Mouse (Mus musculus): ENCODE results near the gene En1.

Gene En1

DNA sequence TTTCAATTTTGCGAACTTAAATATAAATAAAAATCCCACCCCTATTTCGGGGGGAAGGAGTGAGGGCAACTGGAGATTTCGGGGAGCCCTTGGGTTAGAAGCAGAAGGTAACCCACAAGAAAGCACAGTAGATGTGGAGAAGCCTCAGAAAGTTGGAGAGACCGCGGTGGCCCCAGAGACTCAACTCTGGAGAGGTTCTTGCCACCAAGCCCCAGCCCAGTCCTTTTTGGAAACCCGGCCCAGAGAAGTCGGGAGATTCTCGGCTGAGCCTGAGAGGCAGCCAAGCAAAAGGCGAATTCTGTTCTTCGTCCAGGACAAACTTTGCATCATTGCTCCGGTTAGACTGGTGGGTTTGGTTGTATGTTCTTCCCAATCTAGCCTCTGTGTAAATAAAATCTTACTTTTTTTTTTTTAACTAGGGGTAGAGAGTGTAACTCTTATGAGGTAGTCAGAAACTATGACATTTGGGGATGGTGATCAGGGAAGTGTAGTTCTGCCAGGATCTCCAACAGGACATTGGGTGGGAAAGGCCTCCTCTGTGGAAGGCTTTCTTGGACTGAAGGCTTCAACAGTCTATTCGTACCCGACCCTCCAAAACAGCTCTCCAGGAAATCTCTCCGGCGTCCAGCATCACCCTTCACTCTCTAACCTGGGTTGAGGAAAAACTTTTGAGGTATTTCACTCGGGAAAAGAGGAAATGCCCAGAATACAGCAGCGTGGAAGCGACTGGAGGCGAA lies 1.5 kb upstream of the En1 start:
- no peak for DNase-seq

GRCm38 (mm10) chr1:120601253-120601836 lies 873 bp upstream of the En1 start:
- DNase-seq, result no peak

GRCm38 (mm10) chr1:120602876-120603655 lies 848 bp downstream of the En1 start:
- DNase-seq, result no peak

DNA sequence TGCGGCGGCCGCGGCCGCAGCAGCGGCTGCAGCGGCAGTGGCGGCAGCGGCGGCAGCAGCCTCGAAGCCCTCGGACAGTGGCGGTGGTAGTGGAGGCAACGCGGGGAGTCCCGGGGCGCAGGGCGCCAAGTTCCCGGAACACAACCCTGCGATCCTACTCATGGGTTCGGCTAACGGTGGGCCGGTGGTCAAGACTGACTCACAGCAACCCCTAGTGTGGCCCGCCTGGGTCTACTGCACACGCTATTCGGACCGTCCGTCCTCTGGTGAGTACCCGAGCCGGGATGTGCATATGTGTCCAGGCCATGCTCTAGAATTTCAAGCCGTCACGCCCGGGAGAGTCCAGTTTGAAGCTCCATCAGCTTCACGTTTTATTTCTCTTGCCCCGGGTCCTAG lies 1.4 kb downstream of the En1 start:
- no peak for DNase-seq

DNA sequence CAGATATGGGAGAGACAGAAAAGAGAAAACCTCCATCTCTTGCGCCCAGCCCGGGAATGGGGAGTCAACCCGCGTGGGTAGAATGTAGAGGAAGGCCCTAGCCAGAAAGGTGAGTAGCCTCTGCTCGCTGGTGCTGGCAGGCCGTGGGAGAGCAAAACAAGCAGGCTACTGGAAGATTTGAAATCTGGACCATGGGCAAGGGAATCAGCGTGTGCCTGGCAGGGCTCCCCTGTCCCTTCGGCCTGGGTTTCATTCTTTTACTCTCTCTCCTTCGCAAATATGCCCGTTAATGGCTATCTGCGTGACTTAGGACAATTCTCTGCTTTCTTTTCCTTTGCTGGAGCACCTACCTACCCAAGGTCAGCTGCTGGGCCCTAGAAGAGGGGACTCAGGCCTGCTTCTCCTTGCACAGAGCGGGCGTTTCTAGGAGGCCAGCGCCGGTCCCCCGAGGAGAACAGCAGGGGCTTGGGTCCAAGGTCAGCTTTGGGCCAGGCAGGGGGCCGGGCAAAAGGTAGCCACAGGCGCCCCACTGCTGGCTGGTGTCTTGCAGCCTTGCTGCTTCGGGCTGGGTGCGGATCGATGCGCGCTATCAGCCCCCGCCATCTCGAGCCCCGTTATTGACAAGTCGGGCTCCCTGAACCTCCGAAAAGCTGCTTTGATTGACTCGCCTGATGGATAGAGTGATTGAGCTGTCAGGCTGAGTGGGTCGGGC lies 2.4 kb downstream of the En1 start:
- DNase-seq, result no peak

DNA sequence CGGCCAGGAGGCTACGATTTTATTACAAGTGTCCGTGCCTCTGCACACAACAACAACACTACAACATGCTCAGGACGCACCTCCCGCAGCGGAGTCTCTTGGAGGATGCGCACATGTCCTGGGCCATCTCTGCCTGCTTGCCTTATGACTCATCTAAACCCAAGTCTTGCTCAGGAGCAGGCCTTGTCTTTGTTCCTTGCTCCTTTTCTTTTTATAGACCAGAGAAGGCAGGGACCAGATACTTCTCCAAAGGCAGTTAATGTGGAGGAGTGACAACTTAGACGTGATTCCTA lies 2.9 kb downstream of the En1 start:
- no peak for DNase-seq

GRCm38 (mm10) chr1:120605521-120606310 lies 3.5 kb downstream of the En1 start:
- DNase-seq, result no peak

- DNase-seq, result no peak
Observed at GRCm38 (mm10) chr1:120606641-120607575, 4.7 kb downstream of the En1 start.

- no peak for DNase-seq
Observed at GRCm38 (mm10) chr1:120607576-120608400, 5.6 kb downstream of the En1 start.

DNA sequence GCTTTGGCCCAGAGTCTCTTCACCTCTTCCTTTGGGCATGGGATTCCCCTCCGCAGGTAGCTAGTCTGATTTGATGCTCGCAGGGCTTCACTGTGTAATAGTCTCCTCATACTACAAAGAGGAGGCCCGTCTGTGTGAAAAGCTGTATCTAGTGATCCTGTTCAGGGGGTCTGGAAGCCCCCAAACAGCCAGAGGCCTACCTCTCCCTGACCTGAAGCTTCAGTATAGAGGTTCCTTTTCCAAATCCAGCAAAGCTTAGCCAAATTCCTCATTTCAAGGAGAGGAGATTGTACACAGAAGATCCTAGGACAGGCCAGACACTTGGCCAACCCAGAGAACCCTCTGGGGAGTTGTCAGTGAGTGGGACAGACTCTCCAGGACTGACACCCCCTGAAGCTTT lies 6.2 kb downstream of the En1 start:
- no peak for DNase-seq

- DNase-seq, result no peak
Observed at GRCm38 (mm10) chr1:120609611-120610010, 7.4 kb downstream of the En1 start.

DNA sequence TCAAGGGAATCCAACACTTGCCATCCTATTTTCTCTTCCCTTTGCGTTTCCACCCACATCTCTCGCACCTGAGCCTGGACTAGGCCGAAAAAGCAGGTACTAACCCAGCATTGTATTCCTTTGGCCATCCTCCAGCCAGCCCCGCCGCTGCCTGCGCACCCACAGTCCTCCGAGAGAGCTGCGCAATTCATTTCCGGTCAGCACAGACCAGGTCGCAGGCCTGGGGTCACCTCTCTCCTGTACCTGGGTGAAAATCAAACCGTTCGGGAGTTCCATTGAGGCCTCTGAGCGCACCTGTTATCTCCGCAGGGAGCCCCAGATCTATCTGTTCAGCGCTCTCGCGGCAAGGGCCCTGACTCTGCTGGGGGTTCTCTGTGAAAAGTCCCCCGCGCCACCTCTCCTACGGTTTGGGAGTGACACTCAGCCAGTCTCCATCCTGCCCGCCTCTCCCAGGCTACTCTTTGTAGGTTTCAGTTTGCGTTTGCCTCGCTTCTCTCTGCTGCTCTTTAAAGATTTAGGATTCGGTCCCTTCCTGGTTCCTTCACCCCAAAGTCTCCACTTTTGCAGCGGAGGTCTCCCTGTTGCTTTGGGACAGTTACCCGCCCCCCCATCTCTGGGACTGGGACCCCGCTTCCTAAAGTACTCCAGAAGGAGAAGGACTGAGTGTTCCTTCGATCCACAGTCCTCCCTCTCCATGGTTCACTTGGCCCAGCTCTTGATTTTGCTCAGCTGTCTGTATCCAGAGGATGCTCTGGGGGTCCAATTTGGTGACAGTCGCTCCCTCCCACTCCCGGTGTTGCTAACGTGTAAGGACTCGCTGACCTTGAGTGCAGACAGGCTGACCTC lies 11.5 kb downstream of the En1 start:
- DNase-seq, result no peak

GRCm38 (mm10) chr1:120614307-120615100 lies 12.3 kb downstream of the En1 start:
- no peak for DNase-seq

- no peak for DNase-seq
Observed at GRCm38 (mm10) chr1:120615521-120615920, 13.3 kb downstream of the En1 start.

DNA sequence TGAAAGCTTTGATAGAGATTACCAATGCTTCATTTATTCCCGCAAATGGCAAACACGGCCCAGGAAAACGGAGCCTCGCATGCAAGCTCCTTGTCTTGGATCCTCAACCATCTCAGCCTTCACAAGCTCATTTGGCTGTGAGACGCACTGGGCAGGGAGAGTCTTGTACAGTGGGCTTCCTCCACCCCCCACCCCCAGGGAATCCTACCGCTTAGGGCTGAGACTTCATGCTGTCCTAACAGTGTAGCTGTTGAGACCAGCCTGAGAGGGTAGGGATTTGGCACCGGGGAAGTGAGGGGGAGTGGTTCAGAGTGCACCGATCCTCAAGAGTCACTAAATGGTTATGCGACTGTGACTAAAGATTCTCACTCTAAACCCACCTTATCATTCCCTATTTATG lies 13.7 kb downstream of the En1 start:
- DNase-seq, result no peak

DNA sequence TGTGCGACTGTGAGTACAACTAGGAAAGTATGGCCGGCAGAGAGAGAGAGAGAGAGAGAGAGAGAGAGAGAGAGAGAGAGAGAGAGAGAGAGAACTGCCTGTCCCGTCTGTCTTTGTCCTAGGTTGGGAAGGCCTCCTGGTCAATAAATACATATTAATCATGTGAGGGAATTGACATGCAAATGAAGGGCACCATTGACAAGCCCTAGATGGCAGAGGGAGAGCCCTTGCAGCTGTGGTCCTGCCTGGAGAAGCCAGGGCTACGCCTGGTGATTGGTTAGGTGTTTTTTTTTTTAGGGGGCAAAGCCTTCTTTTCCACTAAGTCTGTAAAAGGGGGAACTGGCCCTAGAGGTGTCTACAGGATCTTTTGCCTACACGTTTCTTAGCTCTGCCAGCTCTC lies 19.2 kb downstream of the En1 start:
- no peak for DNase-seq

DNA sequence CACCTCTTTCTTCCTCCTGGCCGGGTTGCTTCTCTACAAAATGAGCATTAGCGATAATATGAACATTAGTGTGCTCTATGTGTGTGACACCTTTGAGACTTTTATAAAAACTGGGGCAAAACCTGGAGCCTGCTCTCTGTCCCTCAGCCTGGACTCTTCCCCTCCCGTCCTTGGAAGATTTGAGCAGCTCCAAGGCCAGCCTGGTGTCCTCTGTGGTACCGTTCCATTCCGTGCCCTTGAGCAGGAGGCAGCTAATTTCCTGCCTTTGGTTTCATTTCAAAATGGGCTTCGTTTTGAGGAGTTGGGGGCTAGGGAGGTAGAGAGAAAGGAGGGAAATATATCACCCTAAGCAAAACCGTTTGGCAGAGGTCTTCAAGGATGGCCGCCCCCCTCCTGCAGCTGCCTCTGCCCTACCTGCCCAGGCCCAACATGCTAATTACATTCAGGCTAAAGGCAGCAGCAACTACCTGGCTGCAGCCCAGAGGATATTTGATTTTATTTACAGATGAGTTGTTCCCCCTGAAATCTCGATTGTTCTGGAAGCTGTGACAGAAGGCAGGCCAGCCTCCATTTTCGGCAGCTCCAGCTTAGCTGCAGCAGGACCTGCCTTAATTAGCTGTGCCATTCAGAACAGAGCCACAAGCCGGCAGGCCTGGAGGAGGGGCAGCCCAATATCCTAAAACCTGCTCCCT lies 24.9 kb downstream of the En1 start:
- DNase-seq, result no peak

DNA sequence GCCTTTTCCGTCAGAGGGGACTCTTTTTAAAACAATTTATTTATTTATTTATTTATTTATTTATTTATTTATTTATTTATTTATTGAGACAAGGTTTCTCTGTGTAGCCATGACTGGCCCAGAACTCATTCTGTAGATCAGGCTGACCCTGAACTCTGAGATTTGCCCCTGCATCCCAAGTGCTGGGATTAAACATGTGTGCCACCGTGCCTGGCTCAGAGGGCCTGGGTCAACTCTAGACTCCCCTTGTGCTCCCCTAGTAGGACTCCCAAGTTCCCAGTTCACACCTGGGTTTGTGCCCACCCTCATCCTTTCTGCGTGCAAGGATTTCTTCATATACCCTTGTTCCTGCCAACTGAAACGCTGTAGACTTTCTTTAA lies 25.4 kb downstream of the En1 start:
- DNase-seq, result no peak

Data from thymus, adult 18-20 months (tissue).